Mouse (Mus musculus) right cerebral cortex, adult 2 months (tissue): ENCODE data around the gene Tmed6.
"Not testable (repeated sequence)": the region's sequence is repeated elsewhere in the genome, so short reads cannot be mapped to it uniquely, and the experiment has no call there.

Experiments
- DNase-seq, 2 experiments: peaks; one replicate each; pipeline ENCODE4 v3.0.0; 2021 to 2022; ENCODE audit warnings: low spot score in 2 of 2

Tmed6 gene

DNA sequence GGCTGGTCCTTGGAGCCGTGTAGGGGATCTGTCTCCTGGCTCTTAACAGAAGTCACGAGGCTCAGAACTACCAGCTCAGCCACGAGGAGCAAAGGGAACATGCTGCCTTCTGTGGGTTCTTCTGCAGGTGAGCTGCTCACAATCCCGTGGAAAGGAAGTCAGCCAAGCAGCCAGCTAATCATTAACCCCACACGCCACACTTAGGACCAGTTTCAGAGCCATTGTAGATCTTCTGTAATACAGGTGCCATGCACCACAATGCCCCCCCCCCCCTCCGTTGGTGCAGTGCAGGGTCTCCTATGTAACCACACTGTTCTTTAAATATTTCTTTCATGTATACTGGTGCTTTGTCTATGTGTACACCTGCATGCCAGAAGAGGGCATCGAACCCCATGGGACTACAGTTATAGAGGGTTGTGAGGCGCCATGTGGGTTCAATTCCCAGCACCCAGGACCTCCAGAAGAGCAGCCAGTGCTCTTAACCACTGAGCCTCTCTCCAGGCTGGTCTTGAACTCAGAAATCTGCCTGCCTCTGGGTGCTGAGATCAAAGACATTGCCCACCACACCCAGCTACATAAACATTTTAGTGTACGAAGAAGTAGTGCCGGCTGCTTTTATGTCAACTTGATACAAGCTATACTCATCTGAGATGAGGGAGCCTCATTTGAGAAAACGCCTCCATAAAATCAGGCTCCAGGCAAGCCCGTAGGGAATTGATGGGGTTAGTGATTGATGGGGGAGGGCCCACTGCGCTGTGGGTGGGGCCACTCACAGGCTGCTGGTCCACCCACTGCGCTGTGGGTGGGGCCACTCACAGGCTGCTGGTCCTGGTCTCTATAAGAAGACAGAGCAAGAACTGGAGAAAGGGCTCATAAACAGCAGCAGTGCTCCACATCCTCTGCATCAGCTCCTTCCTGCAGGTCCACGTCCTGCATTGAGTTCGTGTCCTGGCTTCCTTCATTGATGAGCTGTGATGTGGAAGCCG is at the start of gene Tmed6:
Tmed6 (minus strand) TSS at position 134 of the 986 bp plus-strand sequence.
- DNase-seq: no peak

DNA sequence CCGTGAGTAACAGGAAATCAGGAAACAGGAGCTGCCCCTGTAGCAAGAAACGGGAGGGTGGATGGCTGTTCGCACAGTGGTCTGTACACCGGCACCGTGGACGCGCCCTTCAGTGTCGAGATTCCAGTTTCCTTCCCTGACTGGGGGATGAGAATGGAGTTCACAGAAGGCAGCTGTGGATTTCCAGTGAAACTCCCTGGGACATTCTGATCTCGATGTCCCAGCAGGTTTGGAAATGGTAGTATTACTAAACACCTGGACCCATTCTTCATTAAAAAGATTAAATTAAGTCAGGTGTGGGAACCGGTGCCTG is 49.5 kb upstream of the Tmed6 start:
- DNase-seq: no peak

DNA sequence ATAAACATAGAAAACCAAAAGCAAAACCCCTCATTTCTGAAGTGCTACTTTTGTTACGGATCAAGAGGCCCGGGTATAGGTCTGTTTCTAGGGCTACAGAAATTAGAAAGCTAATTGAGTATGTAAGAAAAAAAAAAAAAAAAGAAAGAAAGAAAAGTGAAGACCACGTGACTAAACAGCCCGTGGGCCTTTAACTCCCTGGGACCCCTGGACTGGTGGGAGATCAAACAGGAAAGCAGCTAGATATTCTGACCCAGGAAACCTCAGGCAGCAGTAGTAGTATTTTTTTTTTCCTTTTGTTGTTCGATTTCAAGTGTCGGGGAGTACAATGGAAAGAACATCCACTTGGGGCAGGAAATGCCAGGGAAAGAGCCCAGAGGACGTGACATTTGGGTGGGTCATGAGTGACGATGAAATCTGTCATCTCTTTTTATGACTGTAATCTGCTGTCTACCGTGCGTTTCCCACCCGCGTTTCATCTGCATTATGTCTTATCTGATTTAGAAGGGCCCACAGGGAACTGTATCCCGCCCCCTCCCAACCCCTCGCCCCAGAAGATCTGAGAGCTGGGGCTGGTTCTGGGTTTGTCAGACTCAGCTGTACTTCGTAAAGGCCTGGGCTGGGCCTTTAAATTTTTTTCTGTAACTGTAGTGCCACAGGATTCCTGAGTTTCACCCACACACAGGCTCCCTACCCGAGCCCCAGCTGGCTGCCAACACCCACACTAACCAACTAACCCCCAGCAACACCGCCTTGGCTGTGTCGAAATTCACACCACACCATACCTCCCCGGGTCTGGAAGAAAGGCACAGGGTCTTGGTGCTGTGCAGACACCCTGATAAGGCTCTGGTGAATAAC is 48.9 kb upstream of the Tmed6 start:
- DNase-seq: peak; percentile 32 to 44

DNA sequence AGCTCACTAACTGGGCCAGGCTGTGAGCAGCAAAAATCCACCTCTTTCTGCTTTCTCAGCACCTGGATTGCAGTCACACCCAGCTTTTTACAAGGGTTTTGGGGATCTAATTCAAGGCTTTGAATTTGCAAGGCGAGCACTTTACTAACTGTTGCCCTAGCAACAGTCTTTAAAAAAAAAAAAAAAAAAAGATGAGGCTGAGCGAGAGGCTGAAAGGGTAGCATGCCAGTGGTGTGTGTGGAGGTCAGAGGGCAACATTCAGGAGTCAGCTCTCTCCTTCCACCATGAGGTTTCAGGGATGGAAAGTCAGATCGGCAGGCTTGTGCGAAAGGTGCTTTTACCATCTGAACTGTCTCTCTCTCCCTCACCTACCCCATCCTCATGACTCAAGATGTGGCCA is 47.8 kb upstream of the Tmed6 start:
- no peak for DNase-seq

DNA sequence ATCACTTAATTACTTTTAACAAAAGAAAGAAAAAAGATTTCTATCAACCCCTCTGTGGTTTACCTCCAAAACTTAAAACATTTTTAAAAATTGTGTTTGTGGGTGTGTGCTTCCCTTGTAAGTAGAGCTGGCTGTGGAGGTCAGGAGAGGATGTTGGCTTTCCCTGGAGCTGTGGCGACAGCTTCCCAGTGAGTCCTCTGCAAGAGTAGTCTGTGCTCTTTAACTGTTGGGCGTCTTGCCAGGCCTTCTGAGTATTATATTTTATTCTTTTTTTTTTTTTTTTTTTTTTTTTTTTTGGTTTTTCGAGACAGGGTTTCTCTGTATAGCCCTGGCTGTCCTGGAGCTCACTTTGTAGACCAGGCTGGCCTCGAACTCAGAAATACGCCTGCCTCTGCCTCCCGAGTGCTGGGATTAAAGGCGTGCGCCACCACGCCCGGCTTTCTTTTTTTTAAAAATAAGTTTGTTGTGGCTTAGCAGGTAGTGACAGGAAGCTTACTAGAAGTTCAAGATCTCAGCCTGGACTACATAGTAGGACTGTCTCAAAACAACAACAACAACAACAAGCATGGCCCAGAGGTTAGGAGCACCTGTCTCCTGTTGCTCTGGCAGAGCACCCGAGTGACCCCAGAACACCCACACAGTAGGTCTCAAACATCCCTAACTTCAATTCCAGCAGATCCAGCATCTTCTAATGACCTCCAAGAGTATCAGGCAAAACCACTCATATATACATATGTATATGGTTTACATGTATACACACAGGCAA is 46.1 kb upstream of the Tmed6 start:
- DNase-seq: no peak

DNA sequence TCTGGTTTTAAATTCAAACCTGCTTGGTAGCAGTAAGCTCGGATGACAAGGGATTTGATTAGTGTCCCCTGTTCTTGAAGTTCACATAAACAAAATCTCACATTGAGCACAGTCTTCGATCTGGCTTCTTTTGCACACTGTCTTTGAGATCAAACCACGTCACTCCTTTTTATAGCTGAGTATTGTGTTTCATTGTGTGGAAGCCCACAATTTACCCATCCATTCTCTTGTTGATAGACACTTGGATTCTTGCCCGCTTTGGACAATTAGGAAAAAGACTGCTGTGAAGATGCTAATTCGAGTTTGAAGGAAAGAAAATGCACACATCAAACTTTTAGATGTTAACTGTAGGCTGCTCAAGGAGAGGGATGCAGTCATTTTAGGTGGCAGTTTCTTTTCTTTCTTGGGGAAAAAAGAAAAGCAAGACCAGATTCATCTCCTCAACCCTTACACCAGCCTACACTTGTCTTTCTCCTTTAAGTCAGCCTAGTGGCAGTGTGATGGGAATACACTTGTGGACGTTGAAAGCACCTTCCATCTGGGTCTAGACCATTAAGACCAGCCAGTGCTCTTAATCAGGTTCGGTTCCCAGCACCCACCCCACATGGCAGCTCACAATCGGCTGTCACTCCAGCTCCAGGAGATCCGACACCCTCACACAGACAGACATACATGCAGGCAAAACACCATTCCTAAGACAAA is 45.3 kb upstream of the Tmed6 start:
- no peak for DNase-seq

DNA sequence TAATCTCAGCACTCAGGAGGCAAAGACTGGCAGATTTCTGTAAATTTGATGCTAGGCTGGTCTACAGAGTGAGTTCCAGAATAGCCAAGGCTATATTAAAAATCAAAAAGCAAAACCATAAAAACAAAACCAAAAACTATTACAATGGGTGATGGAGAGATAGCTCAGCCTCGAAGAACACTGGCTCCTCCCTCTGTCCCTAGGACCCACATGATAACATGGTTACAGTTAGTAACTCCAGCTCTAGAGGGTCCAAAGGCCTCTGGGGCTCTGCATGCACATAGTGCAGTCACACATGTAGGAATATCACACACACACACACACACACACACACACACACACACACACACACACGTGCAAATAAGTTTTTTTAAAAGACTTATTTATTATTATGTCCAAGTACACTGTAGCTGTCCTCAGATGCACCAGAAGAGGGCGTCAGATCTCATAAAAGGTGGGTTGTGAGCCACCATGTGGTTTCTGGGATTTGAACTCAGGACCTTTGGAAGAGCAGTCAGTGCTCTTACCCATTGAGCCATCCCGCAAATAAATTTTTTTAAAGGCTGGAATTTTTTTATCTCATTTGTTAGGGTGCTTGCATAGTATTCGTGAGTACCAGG is 44.5 kb upstream of the Tmed6 start:
- no peak for DNase-seq

DNA sequence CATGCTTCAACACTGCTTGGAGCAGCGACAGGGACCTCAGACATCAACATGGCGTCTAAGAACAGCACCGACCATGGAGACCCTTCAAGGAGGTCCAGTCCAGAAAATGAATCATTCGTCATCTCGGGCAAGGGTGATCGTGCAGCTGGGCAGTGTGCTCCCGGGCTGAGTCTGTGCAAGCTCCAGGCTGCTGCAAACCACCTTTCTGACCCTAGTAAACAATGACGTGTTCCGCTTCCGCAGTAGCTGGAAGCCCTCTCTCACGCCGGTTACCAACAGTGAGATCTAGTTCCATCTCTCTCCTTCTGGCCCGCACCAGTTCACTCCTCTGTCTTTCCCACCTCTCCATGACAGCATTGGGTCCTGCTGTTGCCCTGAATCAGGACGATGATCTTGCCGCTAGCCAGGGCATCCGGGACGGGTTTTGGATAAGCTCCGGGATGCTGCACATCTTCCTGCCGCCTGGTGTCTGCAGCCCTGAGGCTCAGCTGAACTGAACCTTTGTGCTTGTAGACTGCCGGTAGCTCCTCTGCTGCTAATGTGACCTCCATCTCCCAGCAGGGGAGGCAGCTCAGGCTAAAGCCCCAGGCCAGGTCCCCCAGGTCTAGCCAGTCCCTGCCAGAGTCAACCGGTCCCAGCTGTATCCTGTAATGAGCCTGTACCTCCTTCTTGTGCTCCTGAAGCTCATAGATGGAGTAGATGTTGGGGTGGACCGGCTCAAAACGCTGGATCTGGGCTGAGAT is 43.7 kb upstream of the Tmed6 start:
- no peak for DNase-seq

DNA sequence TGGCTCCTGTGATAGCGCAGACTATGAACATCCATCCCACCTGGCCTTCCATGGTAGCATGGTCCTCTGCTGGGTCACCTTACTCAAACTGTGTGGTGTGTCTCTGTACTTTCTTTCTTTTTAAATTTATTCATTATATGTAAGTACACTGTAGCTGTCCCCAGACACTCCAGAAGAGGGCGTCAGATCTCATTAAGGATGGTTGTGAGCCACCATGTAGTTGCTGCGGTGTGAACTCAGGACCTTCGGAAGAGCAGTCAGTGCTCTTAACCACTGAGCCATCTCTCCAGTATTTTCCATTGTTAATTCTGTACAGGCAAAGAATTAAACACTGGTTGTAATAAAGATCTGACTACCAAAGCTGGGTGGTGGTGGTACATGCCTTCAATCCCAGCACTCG is 42.6 kb upstream of the Tmed6 start:
- not testable (repeated sequence) for DNase-seq

DNA sequence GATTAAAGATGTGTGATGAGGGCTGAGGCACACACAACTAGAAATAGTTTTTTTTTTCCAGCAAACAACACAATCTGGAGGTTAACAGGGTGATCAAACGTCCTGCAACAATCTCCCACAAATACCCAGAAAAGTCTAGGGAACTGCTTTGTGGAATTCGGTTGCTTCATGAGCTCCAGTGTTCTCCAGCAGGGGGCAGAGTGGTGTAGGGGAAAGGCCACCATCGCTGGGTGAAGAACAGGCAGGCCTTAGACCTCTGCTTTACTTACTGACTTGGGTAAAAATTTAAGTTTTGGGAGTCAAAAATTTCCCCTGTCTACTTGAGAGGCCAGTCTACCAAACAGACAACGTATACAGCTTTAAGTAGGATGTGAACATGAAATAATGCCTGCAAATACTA is 39.1 kb upstream of the Tmed6 start:
- DNase-seq: peak; percentile 66 to 88

DNA sequence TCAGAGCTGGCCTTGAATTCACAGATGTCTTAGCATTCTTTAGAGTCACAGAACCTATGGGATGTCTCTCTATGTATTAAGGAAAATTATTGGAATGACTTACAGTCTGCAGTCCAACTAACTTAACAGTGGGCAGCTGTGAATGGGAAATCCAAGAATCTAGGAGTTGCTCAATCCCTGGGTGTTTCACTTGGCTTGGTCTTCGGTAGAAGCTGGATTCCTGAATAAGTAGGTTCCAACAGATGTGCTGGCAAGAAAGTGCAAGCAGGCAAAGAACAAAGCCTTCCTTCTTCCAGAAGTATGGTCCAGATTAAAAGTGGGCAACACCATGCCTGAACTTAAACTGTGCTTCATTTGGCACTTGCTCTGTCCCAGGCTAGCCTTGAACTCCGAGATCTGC is 35.2 kb upstream of the Tmed6 start:
- DNase-seq: no peak

DNA sequence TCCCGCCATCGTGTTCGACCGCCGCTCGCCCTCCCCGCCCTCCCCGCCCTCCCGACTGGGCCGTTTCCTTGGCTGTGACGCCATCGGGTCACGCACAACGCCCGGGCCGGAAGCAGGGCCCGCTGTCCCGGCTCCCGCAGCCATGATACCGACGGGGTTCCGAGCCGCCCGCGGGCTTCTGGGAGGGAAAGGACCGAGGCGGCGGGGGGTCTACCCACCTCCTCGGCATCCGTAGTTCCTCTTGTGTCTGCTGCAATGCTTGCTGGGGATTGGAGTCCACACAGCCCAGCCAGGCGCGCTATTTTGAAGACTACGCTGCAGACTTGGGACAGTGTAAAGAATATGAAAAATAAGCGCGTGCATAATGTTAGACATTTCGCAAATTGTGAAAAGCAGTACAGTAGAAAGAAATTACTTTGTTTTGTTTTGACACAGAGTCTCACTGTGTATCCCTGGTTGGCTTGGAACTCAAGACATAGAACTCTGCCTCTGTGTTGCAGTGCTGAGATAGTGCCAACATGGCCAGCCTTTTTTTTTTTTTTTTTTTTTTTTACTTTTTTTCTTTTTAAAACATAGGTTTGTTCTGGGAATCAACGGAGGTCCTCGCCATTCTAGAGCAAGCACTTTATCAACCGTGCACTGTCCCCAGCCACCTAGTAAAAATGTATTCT is 31.1 kb upstream of the Tmed6 start, which contains the start of gene Terf2:
Terf2 (minus strand) TSS at position 182 of the 671 bp plus-strand sequence.
- peak; percentile 94 to 95 for DNase-seq

DNA sequence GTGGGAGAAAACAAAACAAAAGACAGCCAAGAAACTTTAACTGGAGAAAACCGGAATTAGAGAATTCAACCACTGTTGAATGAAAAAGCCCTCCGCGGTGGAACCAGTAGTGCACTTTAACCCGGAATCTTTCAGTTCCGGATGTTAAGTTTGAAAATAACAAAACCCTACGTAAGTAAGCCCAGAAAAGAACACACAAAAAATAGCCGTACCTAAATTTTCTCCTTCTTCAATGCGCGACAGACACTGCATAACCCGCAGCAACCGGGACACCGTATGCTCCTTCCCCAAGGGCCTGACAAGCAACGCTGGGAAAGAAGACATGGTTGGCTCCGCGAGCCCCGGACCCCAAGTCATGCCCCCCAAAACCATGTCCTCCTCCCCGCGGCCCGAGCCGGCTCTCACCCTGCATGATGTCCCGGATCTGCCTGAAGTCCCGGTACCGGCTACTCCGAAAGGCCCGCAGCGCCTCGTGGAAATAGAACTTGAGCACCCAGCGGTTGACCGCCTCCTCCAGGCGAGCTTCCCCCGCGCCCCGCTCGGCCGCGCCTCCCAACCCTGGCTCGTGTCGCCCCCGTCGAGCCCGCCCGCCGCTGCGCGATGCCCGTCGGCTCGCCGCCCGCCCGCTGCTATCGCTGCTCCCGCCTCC is 30.4 kb upstream of the Tmed6 start:
- peak in 1 of 2 experiments; percentile 17 for DNase-seq

DNA sequence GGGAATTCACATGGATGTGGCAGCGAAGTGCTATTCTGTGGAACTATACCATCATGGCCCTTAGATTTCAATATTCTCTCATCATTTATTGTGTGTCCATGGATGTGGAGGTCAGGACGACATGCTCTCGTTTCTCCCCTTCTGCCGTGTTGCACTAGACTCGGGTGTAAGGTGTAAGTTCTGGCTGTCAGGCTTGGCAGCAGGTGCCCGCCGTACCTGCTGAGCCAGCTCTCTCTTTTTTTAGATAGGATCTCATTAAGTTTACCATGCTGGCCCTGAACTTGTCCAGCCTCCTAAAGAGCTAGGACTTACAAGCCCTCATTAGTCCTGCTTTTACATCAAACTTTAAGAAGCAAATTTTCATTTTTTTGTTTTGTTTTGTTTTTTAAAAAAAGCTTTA is 25.1 kb upstream of the Tmed6 start:
- no peak for DNase-seq

DNA sequence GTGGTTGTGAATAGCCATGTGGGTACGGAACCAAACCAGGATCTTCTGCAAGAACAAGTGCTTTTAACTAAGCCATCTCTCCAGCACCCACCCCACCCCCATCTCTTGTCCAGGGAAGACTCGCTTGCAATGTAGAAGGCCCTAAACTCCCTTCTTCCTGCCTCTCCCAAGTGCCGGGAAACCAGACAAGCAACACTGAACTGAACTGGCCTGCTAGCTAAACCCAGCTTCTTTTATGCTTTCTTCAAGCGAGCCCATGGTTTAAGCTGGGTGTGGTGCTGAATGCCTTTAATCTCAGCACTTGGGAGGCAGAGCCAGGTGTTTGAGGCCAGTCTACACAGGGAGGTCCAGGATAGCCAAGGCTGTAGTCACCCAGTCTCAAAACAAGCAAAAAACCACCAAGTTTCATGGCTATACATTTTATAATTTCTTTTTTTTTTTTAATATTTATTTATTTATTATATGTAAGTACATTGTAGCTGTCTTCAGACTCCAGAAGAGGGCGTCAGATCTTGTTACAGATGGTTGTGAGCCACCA is 23.2 kb upstream of the Tmed6 start:
- DNase-seq: no peak

DNA sequence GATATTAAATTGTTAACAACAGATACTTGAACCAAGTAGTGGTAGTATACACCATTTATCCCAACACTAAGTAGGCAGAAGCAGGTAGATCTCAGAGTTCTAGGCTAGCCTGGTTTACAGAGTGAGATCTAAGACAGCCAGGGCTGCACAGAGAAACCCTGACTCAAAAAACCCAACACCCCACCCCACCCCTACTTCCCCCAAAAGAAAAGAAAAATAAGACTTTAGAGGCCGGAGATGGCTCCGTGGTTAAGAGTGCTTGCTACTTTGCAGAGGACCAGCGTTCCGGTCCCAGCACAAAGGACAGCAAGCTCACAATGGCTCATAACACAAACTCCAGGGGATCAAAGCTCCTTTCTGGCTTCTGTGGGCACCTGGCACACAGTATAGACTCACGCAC is 20.6 kb upstream of the Tmed6 start:
- DNase-seq: no peak

DNA sequence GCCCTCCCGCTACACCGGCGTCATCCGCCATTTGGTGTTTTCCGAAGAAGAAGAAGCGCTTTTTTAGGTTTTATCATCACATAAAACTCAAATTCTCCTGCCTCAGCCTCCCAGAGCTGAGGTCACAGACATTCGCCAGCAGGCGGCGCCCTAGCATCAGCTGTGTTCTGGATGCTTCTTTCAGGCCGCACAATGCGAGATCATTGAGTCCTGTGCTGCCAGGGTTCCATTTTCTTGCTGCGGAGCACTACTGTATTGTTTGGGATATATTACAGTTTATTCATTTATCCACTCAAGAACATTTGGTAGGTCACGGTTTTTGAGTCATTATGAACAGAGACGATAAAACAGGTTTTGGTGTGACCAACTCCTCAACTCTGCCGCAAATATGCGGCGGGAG is 19.9 kb upstream of the Tmed6 start:
- no peak for DNase-seq

DNA sequence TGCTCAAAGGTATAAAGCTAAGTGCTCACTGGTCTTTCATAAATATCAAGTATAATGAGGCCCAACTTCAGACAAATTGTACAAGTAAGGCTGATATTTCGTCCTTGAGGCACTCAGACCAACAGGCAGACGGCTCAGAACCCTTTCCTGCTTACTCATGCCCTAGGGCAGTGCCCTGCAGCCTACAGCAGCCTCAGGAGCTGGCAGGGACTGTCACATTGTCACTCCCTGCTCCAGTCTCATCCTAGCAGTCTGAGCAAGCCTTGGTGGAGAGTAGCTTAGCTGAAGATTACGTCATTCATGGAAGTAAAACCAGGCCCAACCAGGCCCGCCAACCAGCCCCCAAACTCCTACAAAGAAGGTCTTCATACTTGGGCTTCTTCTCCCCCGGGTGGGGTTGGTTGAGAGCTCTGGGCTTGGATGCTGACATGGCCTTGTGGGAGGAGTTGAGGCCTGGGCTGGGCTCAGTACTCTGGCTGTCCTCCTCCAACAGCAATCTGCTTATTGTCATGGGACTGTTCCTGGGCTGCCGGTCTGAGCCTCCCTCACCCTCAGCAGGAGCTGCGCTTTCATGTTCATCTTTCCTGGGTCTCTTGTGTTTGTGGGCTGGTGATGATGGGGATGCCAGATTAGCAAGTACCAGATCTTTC is 10.9 kb upstream of the Tmed6 start:
- no peak for DNase-seq
